Mouse (Mus musculus): ENCODE results near the gene Ccdc12. TPM values are rescaled to one million over a fixed set of nuclear protein-coding genes. Genes with fewer than 3 reads are reported as not detected.

Gene Ccdc12
- polyA plus RNA-seq, 1 experiment from 2014 or later, result 101 TPM

GRCm38 (mm10) chr9:110654726-110655650, 1.3 kb upstream of the Ccdc12 start:
- Histone ChIP-seq H3K27me3 (replicated peaks; ENCODE audit: control insufficient read depth, insufficient read depth, low read length) (peaks cover 7% of the 10 kb centered on the region), H3K9ac (ENCODE audit: low read depth, low read length) (peak overlapping the region; percentile 83; the same call in 1 of the 2 replicates), H3K4me3 (ENCODE audit: low read length) (peak overlapping the region; percentile 83; the same call in 1 of the 2 replicates), H3K36me3 (ENCODE audit: control insufficient read depth, insufficient read depth, low read length) (no peaks in the 10 kb centered on the region), H3K4me1 (ENCODE audit: control insufficient read depth, insufficient read depth, low read depth, low read length) (peaks cover 33% of the 10 kb centered on the region), H3K4me2 (ENCODE audit: low read length) (peak overlapping the region; percentile 100), H3K9me3 (ENCODE audit: control insufficient read depth, low read length) (no peaks in the 10 kb centered on the region), H3K27ac (ENCODE audit: low read depth, low read length) (no peak overlapping the region)
- 87% methylated on average over 19 of the region's 19 CpGs for WGBS
- no peak for ATAC-seq

- peak overlapping the region; percentile 73 for H3K4me3 ChIP-seq (ENCODE audit: low read length)
- peak overlapping the region; percentile 92 for H3K9ac ChIP-seq (ENCODE audit: low read depth, low read length)
- peak overlapping the region; percentile 96 for H3K27ac ChIP-seq (ENCODE audit: low read depth, low read length)
- WGBS, result 85% methylated on average over 10 of the region's 10 CpGs
- H3K9me3 ChIP-seq (ENCODE audit: control insufficient read depth, low read length), result no peaks in the 10 kb centered on the region
- no peak for ATAC-seq
- H3K27me3 ChIP-seq (replicated peaks; ENCODE audit: control insufficient read depth, insufficient read depth, low read length), result peaks cover 7% of the 10 kb centered on the region
- no peaks in the 10 kb centered on the region for H3K36me3 ChIP-seq (ENCODE audit: control insufficient read depth, insufficient read depth, low read length)
- peaks cover 33% of the 10 kb centered on the region for H3K4me1 ChIP-seq (ENCODE audit: control insufficient read depth, insufficient read depth, low read depth, low read length)
- peak overlapping the region; percentile 82 for H3K4me2 ChIP-seq (ENCODE audit: low read length)
Measured at GRCm38 (mm10) chr9:110655651-110656007, 674 bp upstream of the Ccdc12 start.

- Histone ChIP-seq H3K4me2 (ENCODE audit: low read length) (peak overlapping the region; percentile 83), H3K4me1 (ENCODE audit: control insufficient read depth, insufficient read depth, low read depth, low read length) (peaks cover 27% of the 10 kb centered on the region), H3K27ac (ENCODE audit: low read depth, low read length) (no peak overlapping the region), H3K4me3 (ENCODE audit: low read length) (peak overlapping the region; percentile 73), H3K9ac (ENCODE audit: low read depth, low read length) (no peak overlapping the region), H3K27me3 (replicated peaks; ENCODE audit: control insufficient read depth, insufficient read depth, low read length) (no peaks in the 10 kb centered on the region; the same call in 1 of the 2 replicates), H3K9me3 (ENCODE audit: control insufficient read depth, low read length) (no peaks in the 10 kb centered on the region), H3K36me3 (ENCODE audit: control insufficient read depth, insufficient read depth, low read length) (no peaks in the 10 kb centered on the region)
- ATAC-seq, result no peak
- 73% methylated on average over 13 of the region's 13 CpGs for WGBS
Measured at GRCm38 (mm10) chr9:110657474-110658078, 1.3 kb downstream of the Ccdc12 start.

- Histone ChIP-seq H3K4me3 (ENCODE audit: low read length) (no peak overlapping the region), H3K27me3 (replicated peaks; ENCODE audit: control insufficient read depth, insufficient read depth, low read length) (no peaks in the 10 kb centered on the region), H3K9me3 (ENCODE audit: control insufficient read depth, low read length) (no peaks in the 10 kb centered on the region), H3K9ac (ENCODE audit: low read depth, low read length) (no peak overlapping the region), H3K4me2 (ENCODE audit: low read length) (no peak overlapping the region), H3K27ac (ENCODE audit: low read depth, low read length) (no peak overlapping the region), H3K36me3 (ENCODE audit: control insufficient read depth, insufficient read depth, low read length) (no peaks in the 10 kb centered on the region), H3K4me1 (ENCODE audit: control insufficient read depth, insufficient read depth, low read depth, low read length) (peaks cover 13% of the 10 kb centered on the region)
- 95% methylated on average over 12 of the region's 12 CpGs for WGBS
- no peak for ATAC-seq
Measured at GRCm38 (mm10) chr9:110659521-110659920, 3.2 kb downstream of the Ccdc12 start.

GRCm38 (mm10) chr9:110660208-110660607, 3.9 kb downstream of the Ccdc12 start:
- Histone ChIP-seq H3K4me3 (ENCODE audit: low read length) (no peak overlapping the region), H3K4me2 (ENCODE audit: low read length) (no peak overlapping the region), H3K36me3 (ENCODE audit: control insufficient read depth, insufficient read depth, low read length) (no peaks in the 10 kb centered on the region), H3K9me3 (ENCODE audit: control insufficient read depth, low read length) (no peaks in the 10 kb centered on the region), H3K27ac (ENCODE audit: low read depth, low read length) (no peak overlapping the region), H3K9ac (ENCODE audit: low read depth, low read length) (no peak overlapping the region), H3K27me3 (replicated peaks; ENCODE audit: control insufficient read depth, insufficient read depth, low read length) (no peaks in the 10 kb centered on the region), H3K4me1 (ENCODE audit: control insufficient read depth, insufficient read depth, low read depth, low read length) (peaks cover 13% of the 10 kb centered on the region)
- no peak for ATAC-seq
- 86% methylated on average over 2 of the region's 2 CpGs for WGBS

GRCm38 (mm10) chr9:110660856-110661612, 4.7 kb downstream of the Ccdc12 start:
- WGBS, result 90% methylated on average over 7 of the region's 7 CpGs
- no peak for ATAC-seq
- no peaks in the 10 kb centered on the region for H3K36me3 ChIP-seq (ENCODE audit: control insufficient read depth, insufficient read depth, low read length)

GRCm38 (mm10) chr9:110662844-110663243, 6.5 kb downstream of the Ccdc12 start:
- Histone ChIP-seq H3K27me3 (replicated peaks; ENCODE audit: control insufficient read depth, insufficient read depth, low read length) (no peaks in the 10 kb centered on the region), H3K4me3 (ENCODE audit: low read length) (no peak overlapping the region), H3K9ac (ENCODE audit: low read depth, low read length) (no peak overlapping the region), H3K9me3 (ENCODE audit: control insufficient read depth, low read length) (no peaks in the 10 kb centered on the region), H3K36me3 (ENCODE audit: control insufficient read depth, insufficient read depth, low read length) (no peaks in the 10 kb centered on the region), H3K4me1 (ENCODE audit: control insufficient read depth, insufficient read depth, low read depth, low read length) (peaks cover 2% of the 10 kb centered on the region), H3K27ac (ENCODE audit: low read depth, low read length) (no peak overlapping the region), H3K4me2 (ENCODE audit: low read length) (no peak overlapping the region)
- no peak for ATAC-seq
- 92% methylated on average over 1 of the region's 1 CpGs for WGBS

More at GRCm38 (mm10) chr9:110660856-110661612, 4.7 kb downstream of the Ccdc12 start:
- Histone ChIP-seq H3K9ac (ENCODE audit: low read depth, low read length) (no peak overlapping the region), H3K4me1 (ENCODE audit: control insufficient read depth, insufficient read depth, low read depth, low read length) (peaks cover 9% of the 10 kb centered on the region), H3K27me3 (replicated peaks; ENCODE audit: control insufficient read depth, insufficient read depth, low read length) (no peaks in the 10 kb centered on the region), H3K27ac (ENCODE audit: low read depth, low read length) (no peak overlapping the region), H3K9me3 (ENCODE audit: control insufficient read depth, low read length) (no peaks in the 10 kb centered on the region), H3K4me2 (ENCODE audit: low read length) (no peak overlapping the region), H3K4me3 (ENCODE audit: low read length) (no peak overlapping the region)

GRCm38 (mm10) chr9:110665912-110666311, 9.6 kb downstream of the Ccdc12 start:
- no peaks in the 10 kb centered on the region for H3K27me3 ChIP-seq (replicated peaks; ENCODE audit: control insufficient read depth, insufficient read depth, low read length)
- no peak for ATAC-seq
- H3K4me1 ChIP-seq (ENCODE audit: control insufficient read depth, insufficient read depth, low read depth, low read length), result no peaks in the 10 kb centered on the region
- H3K9me3 ChIP-seq (ENCODE audit: control insufficient read depth, low read length), result no peaks in the 10 kb centered on the region
- no peak overlapping the region for H3K4me3 ChIP-seq (ENCODE audit: low read length)
- no peak overlapping the region for H3K9ac ChIP-seq (ENCODE audit: low read depth, low read length)
- H3K36me3 ChIP-seq (ENCODE audit: control insufficient read depth, insufficient read depth, low read length), result no peaks in the 10 kb centered on the region
- 32% methylated on average over 4 of the region's 4 CpGs for WGBS
- H3K27ac ChIP-seq (ENCODE audit: low read depth, low read length), result no peak overlapping the region
- no peak overlapping the region for H3K4me2 ChIP-seq (ENCODE audit: low read length)

- H3K9me3 ChIP-seq (ENCODE audit: control insufficient read depth, low read length), result no peaks in the 10 kb centered on the region
- H3K27me3 ChIP-seq (replicated peaks; ENCODE audit: control insufficient read depth, insufficient read depth, low read length), result no peaks in the 10 kb centered on the region
- H3K36me3 ChIP-seq (ENCODE audit: control insufficient read depth, insufficient read depth, low read length), result no peaks in the 10 kb centered on the region
- 38% methylated on average over 8 of the region's 8 CpGs for WGBS
- no peaks in the 10 kb centered on the region for H3K4me1 ChIP-seq (ENCODE audit: control insufficient read depth, insufficient read depth, low read depth, low read length)
- H3K9ac ChIP-seq (ENCODE audit: low read depth, low read length), result no peak overlapping the region
- H3K4me3 ChIP-seq (ENCODE audit: low read length), result no peak overlapping the region
- no peak for ATAC-seq
- no peak overlapping the region for H3K4me2 ChIP-seq (ENCODE audit: low read length)
- no peak overlapping the region for H3K27ac ChIP-seq (ENCODE audit: low read depth, low read length)
Measured at GRCm38 (mm10) chr9:110666374-110666773, 10.1 kb downstream of the Ccdc12 start.

Data from hindbrain, embryonic 16.5 days (tissue).